Mouse (Mus musculus): ENCODE measurements around the gene Dixdc1. TPM values are rescaled to one million over a fixed set of nuclear protein-coding genes. Genes with fewer than 3 reads are reported as not detected.

Dixdc1 gene
- polyA plus RNA-seq, 1 experiment from 2014 or later = 35.0 TPM

DNA sequence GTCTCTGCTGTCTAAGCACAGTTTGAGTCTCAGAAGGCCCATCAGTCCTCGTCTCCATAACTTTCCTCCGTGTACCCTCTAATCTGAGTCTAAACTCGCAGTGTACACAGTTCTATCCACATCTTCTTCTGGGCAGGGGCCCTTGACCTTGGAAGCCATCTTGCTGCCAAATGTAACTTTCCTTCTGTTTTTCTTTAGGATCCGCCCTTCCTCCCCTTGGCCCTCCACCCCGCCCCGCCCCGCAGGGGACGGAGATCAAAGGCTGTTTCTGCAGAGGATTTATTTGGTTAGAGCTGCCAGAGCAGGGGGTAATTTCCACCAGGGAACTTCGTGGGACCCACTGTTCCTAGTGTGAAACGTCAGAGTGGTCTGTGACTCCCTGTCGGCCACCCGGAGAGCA, 18.3 kb downstream of the Dixdc1 start:
- H3K9ac ChIP-seq = no peak overlapping the region
- no peaks in the 10 kb centered on the region for H3K27me3 ChIP-seq
- H3K9me3 ChIP-seq = no peaks in the 10 kb centered on the region
- H3K4me1 ChIP-seq (replicated peaks) = peaks cover 49% of the 10 kb centered on the region
- 43% methylated on average over 12 of the region's 12 CpGs for WGBS
- ATAC-seq (ENCODE audit: low FRiP score) = no peak
- H3K4me2 ChIP-seq = no peak overlapping the region
- H3K4me3 ChIP-seq = no peak overlapping the region
- no peak overlapping the region for H3K27ac ChIP-seq
- peaks cover 21% of the 10 kb centered on the region for H3K36me3 ChIP-seq

DNA sequence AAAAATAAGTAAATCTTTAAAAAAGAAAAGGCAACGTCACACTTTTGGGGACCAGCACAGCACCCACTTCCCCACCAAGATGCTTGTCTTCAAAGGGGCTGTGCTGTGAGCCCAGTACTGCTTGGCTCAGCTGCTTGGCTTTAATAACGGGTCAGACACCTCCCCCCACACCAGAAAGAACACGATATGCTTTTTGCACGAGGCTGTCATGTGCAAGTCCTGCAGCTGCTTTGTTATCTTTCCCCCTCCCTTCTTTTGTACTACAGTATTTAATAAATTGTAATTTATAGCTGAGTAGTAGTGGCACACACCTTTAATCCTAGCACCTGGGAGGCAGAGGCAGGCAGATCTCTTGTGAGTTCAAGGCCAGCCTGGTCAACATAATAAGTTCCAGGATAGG, 20.4 kb downstream of the Dixdc1 start:
- 86% methylated on average over 4 of the region's 4 CpGs for WGBS

DNA sequence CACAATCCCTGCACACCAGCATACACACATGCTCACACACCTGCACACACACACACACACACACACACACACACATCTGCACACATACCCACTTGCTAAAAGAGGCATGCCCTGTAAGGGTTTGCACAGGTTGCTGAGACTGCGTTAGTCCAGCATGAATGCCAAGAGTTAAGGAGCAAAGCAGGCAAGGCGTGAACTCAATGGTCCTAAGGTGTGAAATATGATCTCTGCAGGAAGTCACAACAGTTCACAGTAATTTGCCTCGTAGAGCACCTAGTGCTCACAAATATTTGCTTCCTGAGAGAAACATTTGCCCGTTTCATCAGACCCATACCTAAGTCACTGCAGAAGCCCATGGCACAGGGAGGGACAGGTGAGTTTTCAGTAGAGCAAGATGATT, 25.1 kb downstream of the Dixdc1 start:
- 74% methylated on average over 4 of the region's 4 CpGs for WGBS

More for the DNA sequence above, 20.4 kb downstream of the Dixdc1 start:
- H3K9ac ChIP-seq = no peak overlapping the region
- no peak overlapping the region for H3K27ac ChIP-seq
- no peak overlapping the region for H3K4me2 ChIP-seq
- ATAC-seq (ENCODE audit: low FRiP score) = no peak
- no peaks in the 10 kb centered on the region for H3K27me3 ChIP-seq
- H3K36me3 ChIP-seq = peaks cover 22% of the 10 kb centered on the region
- H3K9me3 ChIP-seq = no peaks in the 10 kb centered on the region
- peaks cover 27% of the 10 kb centered on the region for H3K4me1 ChIP-seq (replicated peaks)
- no peak overlapping the region for H3K4me3 ChIP-seq

DNA sequence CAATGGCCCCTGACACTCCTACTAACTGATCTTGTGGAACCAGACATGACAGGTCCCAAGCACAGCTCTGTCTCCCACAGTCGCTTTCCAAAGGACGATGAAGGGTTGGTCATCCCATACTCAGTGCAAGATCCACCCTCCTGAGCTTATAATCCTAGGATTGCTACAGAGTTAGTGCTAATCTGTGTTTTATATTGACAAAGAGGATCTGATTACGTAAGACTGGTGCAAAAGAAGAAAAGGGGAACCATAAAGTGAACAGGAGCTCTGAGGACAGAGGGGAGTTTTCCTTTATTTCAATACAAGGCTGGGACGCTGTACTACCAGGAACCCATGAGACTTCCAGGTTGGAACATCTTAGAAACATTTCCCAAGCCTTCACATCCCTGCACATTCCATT, 28.0 kb downstream of the Dixdc1 start:
- H3K4me3 ChIP-seq = no peak overlapping the region
- H3K9ac ChIP-seq = peak overlapping the region; percentile 13; the same call in 1 of the 2 replicates
- ATAC-seq (ENCODE audit: low FRiP score) = no peak
- H3K27me3 ChIP-seq = no peaks in the 10 kb centered on the region
- no peak overlapping the region for H3K4me2 ChIP-seq
- 88% methylated on average over 4 of the region's 4 CpGs for WGBS
- no peaks in the 10 kb centered on the region for H3K4me1 ChIP-seq (replicated peaks)
- H3K9me3 ChIP-seq = no peaks in the 10 kb centered on the region
- H3K27ac ChIP-seq = no peak overlapping the region
- H3K36me3 ChIP-seq = peaks cover 31% of the 10 kb centered on the region

More for the DNA sequence above, 25.1 kb downstream of the Dixdc1 start:
- no peak overlapping the region for H3K9ac ChIP-seq
- H3K4me3 ChIP-seq = no peak overlapping the region
- peaks cover 32% of the 10 kb centered on the region for H3K36me3 ChIP-seq
- ATAC-seq (ENCODE audit: low FRiP score) = no peak
- H3K9me3 ChIP-seq = no peaks in the 10 kb centered on the region
- no peaks in the 10 kb centered on the region for H3K27me3 ChIP-seq
- H3K27ac ChIP-seq = no peak overlapping the region
- H3K4me2 ChIP-seq = no peak overlapping the region
- no peaks in the 10 kb centered on the region for H3K4me1 ChIP-seq (replicated peaks)

DNA sequence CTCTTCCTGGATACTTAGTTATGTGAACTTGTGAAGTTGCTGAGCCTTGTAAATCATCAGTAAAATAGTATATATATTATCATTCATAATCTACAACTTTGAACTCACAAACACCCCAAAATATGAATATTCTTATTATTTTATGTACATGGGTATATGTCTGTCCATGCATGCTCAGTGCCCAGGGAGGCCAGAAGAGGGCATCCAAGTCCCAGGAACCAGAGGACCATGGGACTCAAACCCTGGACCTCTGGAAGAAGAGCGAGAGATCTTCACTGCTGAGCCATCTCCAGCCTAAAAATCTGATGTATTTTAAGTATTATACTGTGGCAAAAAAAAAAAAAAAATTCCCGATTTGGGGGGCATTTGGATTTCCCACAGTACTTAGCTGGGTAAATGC, 30.2 kb downstream of the Dixdc1 start:
- peaks cover 36% of the 10 kb centered on the region for H3K36me3 ChIP-seq
- H3K27me3 ChIP-seq = no peaks in the 10 kb centered on the region
- no peak overlapping the region for H3K27ac ChIP-seq
- no peak overlapping the region for H3K4me3 ChIP-seq
- no peaks in the 10 kb centered on the region for H3K9me3 ChIP-seq
- WGBS = 26% methylated on average over 2 of the region's 2 CpGs
- no peak for ATAC-seq (ENCODE audit: low FRiP score)
- no peak overlapping the region for H3K9ac ChIP-seq
- H3K4me2 ChIP-seq = no peak overlapping the region
- H3K4me1 ChIP-seq (replicated peaks) = no peaks in the 10 kb centered on the region

DNA sequence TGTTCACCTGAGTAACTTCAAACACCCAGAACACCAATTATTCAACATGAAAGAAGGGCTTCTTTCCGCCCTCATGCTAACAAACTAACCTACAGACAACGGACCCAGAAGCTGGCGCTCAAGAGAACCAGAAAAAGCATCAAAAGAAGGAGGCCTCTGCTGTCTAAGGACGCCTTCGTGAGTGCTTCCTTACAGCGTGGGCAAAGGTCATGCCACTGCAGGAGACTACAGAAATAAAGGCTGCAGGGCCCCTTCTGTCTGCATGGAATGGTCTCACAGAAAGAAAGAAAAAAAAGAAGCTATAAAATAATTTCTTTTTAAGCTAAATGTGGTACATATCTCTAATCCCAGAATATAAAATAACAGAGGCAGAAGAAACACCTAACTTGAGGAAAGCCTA, 34.4 kb downstream of the Dixdc1 start:
- ATAC-seq (ENCODE audit: low FRiP score) = no peak
- no peak overlapping the region for H3K4me2 ChIP-seq
- H3K27me3 ChIP-seq = peaks cover 14% of the 10 kb centered on the region
- no peak overlapping the region for H3K27ac ChIP-seq
- H3K4me1 ChIP-seq (replicated peaks) = 0 out of 2 replicates have a peak, but pooled peaks cover 2% of the 10 kb centered on the region
- H3K36me3 ChIP-seq = peaks cover 50% of the 10 kb centered on the region
- H3K4me3 ChIP-seq = no peak overlapping the region
- no peak overlapping the region for H3K9ac ChIP-seq
- H3K9me3 ChIP-seq = no peaks in the 10 kb centered on the region
- 36% methylated on average over 6 of the region's 6 CpGs for WGBS

DNA sequence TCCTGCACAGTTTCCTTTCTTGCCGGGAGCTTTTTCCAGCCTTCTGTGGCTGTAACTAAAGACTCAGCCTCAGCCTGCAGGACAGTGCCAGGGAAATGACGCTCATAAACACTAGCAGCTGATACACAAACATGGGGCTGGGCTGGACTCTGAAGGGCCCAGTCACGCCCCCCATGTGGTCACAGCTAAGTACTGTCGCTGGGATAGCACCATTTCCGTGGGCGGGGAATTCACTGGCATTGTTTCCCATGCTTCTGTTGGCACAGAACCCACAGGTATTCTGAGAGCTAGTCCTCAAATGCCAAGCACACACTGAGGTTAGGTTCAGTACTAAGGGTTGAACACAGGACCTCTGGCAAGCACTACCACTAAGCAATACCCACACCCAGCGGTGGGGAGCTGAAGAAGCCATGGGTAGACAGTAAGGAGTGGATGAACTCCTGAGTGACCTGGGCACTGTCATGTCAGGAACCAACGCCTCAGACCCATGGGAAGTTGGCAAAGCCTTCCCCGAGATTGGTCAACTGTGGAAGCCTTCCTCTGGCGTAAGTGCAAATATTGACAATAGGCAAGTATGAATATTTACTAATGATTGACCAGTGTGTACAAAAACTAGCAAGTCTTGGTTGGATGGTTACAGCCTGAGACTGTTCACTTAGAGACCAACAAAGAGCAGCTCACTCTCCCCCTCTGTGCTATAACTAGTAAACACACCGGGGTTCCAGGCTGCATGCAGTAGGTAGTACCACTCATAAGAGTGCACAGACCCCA, 38.2 kb downstream of the Dixdc1 start:
- peaks cover 16% of the 10 kb centered on the region for H3K27me3 ChIP-seq
- no peak overlapping the region for H3K27ac ChIP-seq
- no peak for ATAC-seq (ENCODE audit: low FRiP score)
- no peak overlapping the region for H3K4me3 ChIP-seq
- no peak overlapping the region for H3K9ac ChIP-seq
- WGBS = 67% methylated on average over 11 of the region's 11 CpGs
- no peaks in the 10 kb centered on the region for H3K9me3 ChIP-seq
- no peak overlapping the region for H3K4me2 ChIP-seq
- H3K4me1 ChIP-seq (replicated peaks) = peaks cover 35% of the 10 kb centered on the region
- H3K36me3 ChIP-seq = peaks cover 38% of the 10 kb centered on the region

DNA sequence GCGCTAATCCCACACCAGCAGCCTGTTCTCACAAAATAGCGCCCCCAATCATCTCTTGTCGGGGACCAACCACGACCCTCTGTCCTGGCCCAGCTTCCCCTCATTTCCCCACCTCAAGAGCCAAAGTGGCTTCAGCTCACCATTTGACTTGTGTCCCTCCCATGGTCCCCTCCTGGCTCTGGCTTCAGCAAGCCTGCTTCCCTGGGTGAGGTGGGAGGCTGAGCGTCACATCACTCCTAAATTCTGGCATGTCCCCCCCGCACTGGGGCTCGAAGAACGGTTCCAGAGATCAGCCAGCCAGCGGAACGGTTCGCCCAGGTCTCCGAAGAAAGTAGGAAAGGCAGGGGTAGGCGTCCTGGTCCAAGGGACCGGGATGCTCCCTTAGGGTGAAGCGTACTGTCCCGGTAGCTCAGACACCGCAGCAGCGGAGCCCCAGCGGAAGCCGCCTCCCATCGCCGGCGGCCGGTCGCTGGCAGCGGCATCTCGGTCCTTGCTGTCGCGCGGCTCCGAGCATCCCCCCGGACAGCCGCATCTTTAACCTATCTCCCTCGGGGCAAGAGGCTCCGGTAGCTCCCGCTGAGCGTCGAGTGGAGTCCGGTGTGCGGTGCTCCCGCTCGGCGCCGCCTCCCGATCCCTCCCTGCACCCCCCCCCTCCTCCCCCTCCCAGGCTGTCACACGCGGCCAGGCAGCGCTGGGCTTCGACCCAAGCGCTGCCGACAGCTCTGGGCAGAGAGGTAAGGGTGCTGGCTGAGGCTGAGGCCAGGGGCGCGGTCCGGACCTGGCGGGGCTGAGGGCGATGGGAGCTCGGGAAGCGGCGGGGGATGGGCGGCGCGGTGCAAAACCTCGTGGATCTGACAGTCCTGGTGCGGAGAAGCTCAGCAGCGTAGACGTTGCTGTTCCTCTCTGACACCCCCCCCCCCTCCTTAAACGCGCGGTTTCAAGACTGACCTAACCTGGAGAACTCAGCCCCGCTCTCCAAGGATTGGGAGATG, 40.6 kb downstream of the Dixdc1 start:
- peaks cover 35% of the 10 kb centered on the region for H3K4me1 ChIP-seq (replicated peaks)
- WGBS = under 1% methylated on average over 69 of the region's 70 CpGs
- H3K36me3 ChIP-seq = peaks cover 39% of the 10 kb centered on the region
- ATAC-seq (ENCODE audit: low FRiP score) = peak; percentile 60
- peak overlapping the region; percentile 73 for H3K27ac ChIP-seq
- H3K9me3 ChIP-seq = no peaks in the 10 kb centered on the region
- peak overlapping the region; percentile 93 for H3K4me2 ChIP-seq
- peak overlapping the region; percentile 82 for H3K9ac ChIP-seq
- peak overlapping the region; percentile 62 for H3K4me3 ChIP-seq
- H3K27me3 ChIP-seq = peaks cover 16% of the 10 kb centered on the region

DNA sequence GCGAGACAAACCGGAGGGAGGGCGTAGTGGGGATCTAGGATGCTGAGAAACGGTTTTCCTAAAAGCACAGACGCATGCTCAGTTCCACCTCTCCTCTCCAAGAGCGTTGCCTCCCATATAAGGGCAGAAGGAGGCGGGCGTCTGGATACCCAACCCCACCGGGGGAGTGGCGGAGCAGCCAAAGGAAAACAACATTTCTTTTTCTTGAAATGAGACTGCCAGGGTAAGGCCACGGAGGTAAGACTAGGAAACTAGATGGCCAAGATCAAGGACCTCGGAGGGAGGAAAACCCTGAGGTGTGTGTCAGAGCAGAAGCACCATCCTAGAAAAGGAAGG, 41.6 kb downstream of the Dixdc1 start:
- H3K27ac ChIP-seq = peak overlapping the region; percentile 83
- peak; percentile 72 for ATAC-seq (ENCODE audit: low FRiP score)
- H3K4me3 ChIP-seq = peak overlapping the region; percentile 62
- H3K9me3 ChIP-seq = no peaks in the 10 kb centered on the region
- H3K4me1 ChIP-seq (replicated peaks) = peaks cover 45% of the 10 kb centered on the region
- under 1% methylated on average over 12 of the region's 12 CpGs for WGBS
- peaks cover 16% of the 10 kb centered on the region for H3K27me3 ChIP-seq
- H3K36me3 ChIP-seq = peaks cover 40% of the 10 kb centered on the region
- peak overlapping the region; percentile 80 for H3K9ac ChIP-seq
- H3K4me2 ChIP-seq = peak overlapping the region; percentile 93

DNA sequence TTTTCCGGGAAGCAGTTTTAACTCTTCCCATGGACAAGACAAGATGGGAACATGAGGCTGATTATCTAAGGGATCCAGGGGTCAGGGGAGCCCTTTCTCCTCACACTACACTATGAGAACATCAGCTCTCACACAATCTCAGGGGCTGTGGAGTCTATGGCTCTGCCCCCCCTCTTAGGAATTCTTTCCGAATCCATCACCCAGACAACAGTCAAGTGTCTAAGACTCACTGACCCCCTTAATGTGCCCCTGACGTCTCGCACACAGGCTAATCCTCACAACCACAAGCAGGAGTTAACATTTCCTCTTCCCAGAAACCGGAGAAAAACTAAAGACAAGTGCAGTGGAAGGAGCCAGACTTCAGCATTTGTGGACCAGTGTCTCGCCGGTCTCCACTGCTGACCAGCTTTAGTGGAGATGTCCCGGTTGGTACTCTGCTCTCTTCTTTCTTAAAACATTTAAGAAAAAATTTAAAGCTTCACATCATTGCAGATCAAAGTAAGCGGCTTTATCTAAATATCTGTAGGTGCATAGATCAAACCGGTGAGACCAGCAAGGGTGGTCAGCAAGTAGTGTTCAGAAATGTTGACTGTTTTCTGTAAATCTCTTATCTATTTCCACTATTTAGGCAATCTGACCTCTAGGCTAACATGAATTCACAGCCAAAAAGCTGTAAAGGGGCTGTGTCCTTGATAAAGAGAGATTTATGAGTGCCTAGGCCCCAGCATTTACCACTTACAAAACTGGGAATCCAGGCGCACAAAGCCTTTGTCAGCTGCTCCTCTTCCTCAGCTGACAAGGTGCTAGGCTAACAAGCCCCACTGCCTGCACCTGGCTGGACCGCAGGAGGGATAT, 42.2 kb downstream of the Dixdc1 start:
- 28% methylated on average over 12 of the region's 12 CpGs for WGBS
- Histone ChIP-seq H3K4me1 (replicated peaks) (peaks cover 46% of the 10 kb centered on the region), H3K36me3 (peaks cover 37% of the 10 kb centered on the region), H3K4me2 (peak overlapping the region; percentile 93), H3K4me3 (peak overlapping the region; percentile 62), H3K27ac (peak overlapping the region; percentile 83), H3K9ac (peak overlapping the region; percentile 80), H3K9me3 (no peaks in the 10 kb centered on the region), H3K27me3 (peaks cover 16% of the 10 kb centered on the region)
- ATAC-seq (ENCODE audit: low FRiP score) = no peak

DNA sequence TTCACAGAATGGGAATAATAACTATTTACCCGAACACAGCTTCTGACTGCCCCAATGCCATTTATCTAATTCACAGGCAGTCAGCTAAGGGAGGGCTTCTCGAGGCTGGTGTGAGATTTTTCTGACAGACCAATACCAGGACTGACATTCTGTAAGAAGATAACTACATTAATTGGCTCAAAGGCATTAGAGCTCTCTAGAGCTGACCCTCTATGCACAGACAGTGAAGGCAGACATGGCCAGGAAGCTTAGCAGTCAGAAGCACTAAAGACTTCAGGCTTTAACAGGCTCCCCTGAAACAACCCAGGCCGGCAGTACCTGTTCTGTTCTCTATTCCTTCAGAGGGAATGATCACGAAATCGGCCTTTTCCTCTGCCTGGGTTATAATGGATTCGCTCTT, 44.2 kb downstream of the Dixdc1 start:
- Histone ChIP-seq H3K27ac (no peak overlapping the region), H3K4me1 (replicated peaks) (peaks cover 44% of the 10 kb centered on the region), H3K36me3 (peaks cover 30% of the 10 kb centered on the region), H3K4me3 (no peak overlapping the region), H3K27me3 (0 out of 2 replicates have a peak, but pooled peaks cover 3% of the 10 kb centered on the region), H3K4me2 (no peak overlapping the region), H3K9ac (no peak overlapping the region), H3K9me3 (no peaks in the 10 kb centered on the region)
- ATAC-seq (ENCODE audit: low FRiP score) = no peak
- 86% methylated on average over 6 of the region's 6 CpGs for WGBS

DNA sequence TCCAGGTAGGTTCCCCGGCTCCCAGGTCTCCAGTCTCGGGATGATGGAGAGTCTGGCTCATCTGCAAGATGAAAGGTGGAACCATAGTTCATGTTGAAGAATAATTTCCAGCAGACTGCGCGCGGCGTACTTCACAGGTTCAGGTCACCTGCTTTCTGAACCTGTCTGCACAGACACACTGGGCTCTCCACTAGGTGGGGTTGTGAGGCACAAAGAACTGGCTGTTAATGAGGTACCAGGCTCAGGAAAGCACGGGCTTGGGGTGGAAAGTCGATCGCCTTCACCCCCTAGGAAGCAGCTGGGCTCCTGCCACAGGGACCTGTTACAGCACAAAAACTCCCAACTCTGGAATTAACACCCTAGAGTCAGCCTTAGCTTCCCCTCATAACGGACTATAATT, 45.7 kb downstream of the Dixdc1 start:
- 14% methylated on average over 10 of the region's 10 CpGs for WGBS
- H3K27ac ChIP-seq = no peak overlapping the region

More for the DNA sequence above, 45.7 kb downstream of the Dixdc1 start:
- Histone ChIP-seq H3K4me1 (replicated peaks) (peaks cover 36% of the 10 kb centered on the region), H3K27me3 (no peaks in the 10 kb centered on the region), H3K36me3 (peaks cover 46% of the 10 kb centered on the region), H3K9ac (no peak overlapping the region), H3K9me3 (no peaks in the 10 kb centered on the region), H3K4me3 (no peak overlapping the region), H3K4me2 (no peak overlapping the region)
- ATAC-seq (ENCODE audit: low FRiP score) = no peak

Data from hindbrain, embryonic 13.5 days (tissue).